Mouse (Mus musculus): ENCODE results near the gene Gmppb.

Gmppb gene

GRCm38 (mm10) chr9:108082988-108083431 is 34.0 kb downstream of the Gmppb start, which contains the start of gene Rnf123:
Gene Rnf123, minus strand, starts transcription at chr9:108083346.
- DNase-seq, result no peak

GRCm38 (mm10) chr9:108083561-108083960 is 34.5 kb downstream of the Gmppb start:
- DNase-seq, result no peak

GRCm38 (mm10) chr9:108085261-108085660 is 36.2 kb downstream of the Gmppb start:
- no peak for DNase-seq

GRCm38 (mm10) chr9:108090611-108091120 is 41.6 kb downstream of the Gmppb start:
- DNase-seq, result no peak

GRCm38 (mm10) chr9:108093586-108093985 is 44.5 kb downstream of the Gmppb start:
- no peak for DNase-seq

GRCm38 (mm10) chr9:108094184-108094941 is 45.3 kb downstream of the Gmppb start, which contains the start of gene Apeh:
Gene Apeh, minus strand, starts transcription at chr9:108094606.
- DNase-seq, result peak; percentile 97

- peak; percentile 41 for DNase-seq
These were observed 46.0 kb downstream of the Gmppb start for GRCm38 (mm10) chr9:108094998-108095411.

GRCm38 (mm10) chr9:108095518-108095917 is 46.5 kb downstream of the Gmppb start:
- DNase-seq, result peak; percentile 85

- DNase-seq, result no peak
These were observed 47.1 kb downstream of the Gmppb start for GRCm38 (mm10) chr9:108095949-108096712.

GRCm38 (mm10) chr9:108099619-108100018 is 50.6 kb downstream of the Gmppb start:
- no peak for DNase-seq
